Mouse (Mus musculus) limb, embryonic 10.5 days (tissue): ENCODE data around the gene Otulin. TPM values are rescaled to one million over a fixed set of nuclear protein-coding genes. Genes with fewer than 3 reads are reported as not detected.

Source experiments
- DNase-seq: peaks from one replicate; pipeline ENCODE4 v3.0.0-alpha.2; 2017; ENCODE audit warnings: low spot score
- H3K27ac ChIP-seq: fragments of 300-500 bp; sonication (generic); 2 replicates; pipeline ENCODE4 v1.5.1; 2016; ENCODE audit warnings: mild to moderate bottlenecking
- H3K27me3 ChIP-seq: fragments of 300-500 bp; sonication (generic); 2 replicates; pipeline ENCODE4 v1.6.1; 2016; ENCODE audit warnings: low read depth, mild to moderate bottlenecking; ENCODE audit not compliant: poor library complexity, severe bottlenecking
- H3K36me3 ChIP-seq: fragments of 300-500 bp; sonication (generic); 2 replicates; pipeline ENCODE4 v1.6.1; 2016; ENCODE audit warnings: mild to moderate bottlenecking, moderate library complexity
- H3K4me1 ChIP-seq: fragments of 300-500 bp; sonication (generic); 2 replicates; pipeline ENCODE4 v1.6.1; 2016
- H3K4me3 ChIP-seq: fragments of 300-500 bp; sonication (generic); 2 replicates; pipeline ENCODE4 v1.5.1; 2016; ENCODE audit warnings: mild to moderate bottlenecking, moderate library complexity
- H3K9me3 ChIP-seq: fragments of 300-500 bp; sonication (generic); replicated peaks from 2 replicates; pipeline ENCODE4 v1.6.1; 2016; ENCODE audit warnings: mild to moderate bottlenecking
- WGBS: fragments of 180-500 bp; shearing (Covaris S2); methylation state at CpG from one replicate; pipeline ENCODE4 v1.1.7; 2016; 5-methylcytosine and 5-hydroxymethylcytosine counted together
- polyA plus RNA-seq: library from polyadenylated mRNA; unstranded; fragments of >200 nt; fragmentation: Nextera tagmentation; extraction: Ambion mirVana; gene quantifications from 2 replicates; pipeline ENCODE4 v1.2.1, GENCODE M21; 2016

The Otulin gene
- polyA plus RNA-seq, 1 experiment from 2014 or later: 28.9 TPM

DNA sequence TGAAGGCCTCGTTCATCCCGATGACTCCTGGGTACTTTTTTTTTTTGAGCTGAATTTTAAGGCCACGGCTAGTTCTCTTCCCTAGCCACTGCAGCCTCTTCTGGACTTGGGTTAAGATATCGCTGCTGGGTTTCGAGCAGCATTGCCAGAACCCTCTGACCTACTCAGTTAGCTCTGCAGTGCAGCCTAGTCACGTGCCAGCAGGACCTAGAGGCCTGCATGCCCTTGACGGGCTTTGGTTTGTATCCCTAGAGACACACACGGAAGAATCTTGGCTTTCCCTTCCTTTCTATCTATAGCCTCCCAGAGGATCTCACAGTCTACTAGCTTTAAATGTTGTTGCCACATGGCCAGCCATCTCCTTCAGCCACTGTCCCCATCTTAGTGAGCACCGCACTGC, 90.7 kb downstream of the Otulin start:
- no peaks in the 10 kb centered on the region for H3K36me3 ChIP-seq
- no peaks in the 10 kb centered on the region for H3K27me3 ChIP-seq
- WGBS: 92% methylated on average over 9 of the region's 9 CpGs
- H3K4me1 ChIP-seq: peaks cover 5% of the 10 kb centered on the region; the same call in 1 of the 2 replicates
- H3K27ac ChIP-seq: no peak overlapping the region
- H3K9me3 ChIP-seq: no peaks in the 10 kb centered on the region
- no peak overlapping the region for H3K4me3 ChIP-seq
- DNase-seq: no peak

DNA sequence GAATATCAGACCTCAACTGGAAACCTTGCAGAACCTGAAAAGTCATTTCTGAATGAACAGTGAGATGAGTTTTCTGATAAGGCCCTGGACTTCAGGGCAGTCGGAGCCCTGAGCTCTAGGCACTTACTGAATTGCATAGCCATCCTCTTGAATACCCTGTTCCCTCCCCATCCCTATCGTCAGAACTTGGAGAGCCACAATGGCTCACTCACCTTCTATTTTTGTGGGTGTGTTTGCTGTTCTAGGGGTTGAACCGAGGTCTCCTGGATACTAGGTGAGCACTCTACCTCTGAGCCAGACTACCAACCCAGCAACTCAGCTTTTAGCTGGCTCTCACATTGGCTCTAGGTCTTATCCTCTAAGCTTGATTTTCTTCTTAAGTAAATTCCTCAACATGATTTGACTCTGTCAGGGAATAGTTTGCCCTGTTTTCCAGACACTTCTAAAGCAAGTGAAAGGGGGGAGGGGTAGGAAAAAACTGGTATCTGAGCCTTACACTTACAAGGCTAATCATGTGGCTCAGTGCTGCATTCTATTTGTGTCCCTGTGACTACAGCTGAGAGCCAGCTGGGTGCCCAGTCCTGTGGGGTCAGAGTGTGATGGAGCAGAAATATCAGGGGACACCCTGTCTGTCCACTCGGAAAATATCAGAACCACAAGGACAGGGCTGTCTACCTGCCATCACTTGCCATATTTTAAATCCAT, 92.8 kb downstream of the Otulin start:
- DNase-seq: no peak
- Histone ChIP-seq H3K9me3 (no peaks in the 10 kb centered on the region), H3K27me3 (no peaks in the 10 kb centered on the region), H3K27ac (no peak overlapping the region), H3K36me3 (no peaks in the 10 kb centered on the region), H3K4me3 (no peak overlapping the region), H3K4me1 (peaks cover 5% of the 10 kb centered on the region; the same call in 1 of the 2 replicates)
- 76% methylated on average over 4 of the region's 4 CpGs for WGBS

DNA sequence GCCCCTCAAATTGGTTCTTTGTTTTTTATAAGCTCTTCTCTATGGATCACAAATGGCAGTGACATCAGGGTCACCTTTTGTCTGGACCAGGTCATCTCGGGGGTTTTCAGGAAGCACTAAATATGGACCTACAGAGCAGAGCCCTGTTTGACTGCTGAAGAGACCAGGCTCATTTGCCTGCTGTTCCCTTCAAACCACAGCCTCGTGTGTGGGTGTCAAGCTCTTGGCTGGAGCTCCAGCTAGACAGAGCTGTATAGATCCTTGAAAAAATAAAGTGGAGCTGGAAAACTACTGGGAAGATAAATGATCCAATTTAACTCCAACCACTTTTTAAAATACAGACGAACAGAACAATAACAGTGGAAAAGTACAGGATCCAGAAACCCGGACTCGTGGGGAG, 93.7 kb downstream of the Otulin start:
- DNase-seq: no peak

DNA sequence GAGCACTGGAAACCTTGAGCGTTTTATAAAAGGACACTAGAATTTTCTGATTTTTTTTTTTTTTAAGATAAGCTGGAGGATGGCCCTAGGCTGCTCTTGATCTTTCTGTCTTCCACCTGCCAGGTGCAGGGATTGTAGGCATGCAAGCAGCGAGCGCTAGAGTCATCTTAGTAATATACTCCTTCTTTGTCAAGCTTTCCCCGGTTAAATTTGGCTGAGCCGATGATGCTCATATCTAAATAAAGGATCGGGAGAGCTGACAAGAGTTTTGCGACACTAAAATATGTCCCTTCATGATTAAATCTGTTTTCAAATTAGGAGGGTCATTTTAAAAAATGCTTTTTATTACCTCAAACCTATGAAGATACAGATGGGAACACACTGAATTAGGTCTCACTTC, 94.3 kb downstream of the Otulin start:
- Histone ChIP-seq H3K9me3 (no peaks in the 10 kb centered on the region), H3K27me3 (no peaks in the 10 kb centered on the region), H3K36me3 (no peaks in the 10 kb centered on the region), H3K27ac (no peak overlapping the region), H3K4me3 (no peak overlapping the region), H3K4me1 (peaks cover 5% of the 10 kb centered on the region; the same call in 1 of the 2 replicates)
- WGBS: 95% methylated on average over 7 of the region's 7 CpGs
- DNase-seq: no peak

More for the DNA sequence above, 93.7 kb downstream of the Otulin start:
- Histone ChIP-seq H3K4me1 (peaks cover 5% of the 10 kb centered on the region; the same call in 1 of the 2 replicates), H3K27me3 (no peaks in the 10 kb centered on the region), H3K9me3 (no peaks in the 10 kb centered on the region), H3K27ac (no peak overlapping the region), H3K4me3 (no peak overlapping the region), H3K36me3 (no peaks in the 10 kb centered on the region)
- 68% methylated on average over 5 of the region's 5 CpGs for WGBS

DNA sequence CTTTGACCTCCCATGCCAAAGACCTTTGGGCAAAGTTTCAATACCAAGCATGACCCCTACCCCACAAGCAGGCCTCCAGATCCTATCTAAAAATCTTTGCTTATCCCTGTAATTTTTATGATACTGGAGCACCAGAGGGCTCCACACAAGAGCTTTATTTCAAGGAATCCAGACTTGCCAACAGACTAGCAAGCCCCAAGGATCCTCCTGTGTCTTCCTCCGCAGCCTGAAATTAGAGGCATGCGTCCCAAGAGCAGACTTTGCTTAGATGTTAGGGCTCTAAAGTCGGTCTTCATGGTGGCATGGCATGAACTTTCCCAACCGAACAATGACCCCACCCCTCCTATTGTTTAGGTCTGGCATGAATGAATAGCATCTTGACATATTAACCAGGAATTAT, 94.8 kb downstream of the Otulin start:
- Histone ChIP-seq H3K27ac (no peak overlapping the region), H3K27me3 (no peaks in the 10 kb centered on the region), H3K9me3 (no peaks in the 10 kb centered on the region), H3K4me1 (peaks cover 5% of the 10 kb centered on the region; the same call in 1 of the 2 replicates), H3K4me3 (no peak overlapping the region), H3K36me3 (no peaks in the 10 kb centered on the region)
- WGBS: 95% methylated on average over 4 of the region's 4 CpGs
- no peak for DNase-seq

DNA sequence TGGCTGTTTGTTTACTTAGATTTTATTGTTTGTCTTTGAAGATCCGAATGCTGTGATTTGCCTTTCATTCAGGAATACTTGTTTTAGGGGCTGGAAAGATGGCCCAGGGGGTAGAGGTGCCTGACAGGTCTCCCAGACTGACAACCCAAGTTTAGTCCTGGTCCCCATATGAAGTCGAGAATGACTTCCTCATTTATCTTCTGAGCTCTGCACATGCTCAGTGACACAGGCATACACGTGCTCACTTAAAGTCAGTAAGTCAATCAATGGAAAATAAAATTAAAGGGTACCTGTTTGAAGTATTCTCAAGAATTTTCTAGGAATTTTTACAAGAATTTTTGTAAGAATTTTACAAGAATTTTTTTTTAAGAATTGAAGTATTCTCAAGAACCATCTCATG, 97.5 kb downstream of the Otulin start:
- Histone ChIP-seq H3K4me1 (peaks cover 5% of the 10 kb centered on the region; the same call in 1 of the 2 replicates), H3K27ac (no peak overlapping the region), H3K27me3 (no peaks in the 10 kb centered on the region), H3K4me3 (no peak overlapping the region), H3K9me3 (no peaks in the 10 kb centered on the region), H3K36me3 (no peaks in the 10 kb centered on the region)
- 53% methylated on average over 3 of the region's 3 CpGs for WGBS
- DNase-seq: no peak

DNA sequence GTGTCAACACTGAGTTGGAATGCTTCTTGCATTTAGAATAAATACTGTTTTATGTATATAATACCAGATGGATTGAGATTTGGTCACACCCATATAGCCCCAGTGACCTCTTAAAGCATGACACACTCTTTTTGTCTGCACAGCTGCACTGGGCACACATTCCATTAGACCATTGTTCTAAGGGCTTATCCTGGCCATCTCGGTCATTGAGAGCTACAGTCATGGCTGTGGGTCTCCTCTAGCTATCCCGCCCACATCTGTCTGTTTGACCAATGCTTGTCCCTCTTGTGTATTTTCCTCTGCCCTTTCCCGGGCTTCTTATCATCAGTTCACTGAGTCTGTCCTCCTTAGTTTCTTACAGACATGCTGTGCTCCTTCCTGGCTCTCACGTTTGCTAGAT, 100.5 kb downstream of the Otulin start:
- no peaks in the 10 kb centered on the region for H3K9me3 ChIP-seq
- no peak for DNase-seq
- no peak overlapping the region for H3K27ac ChIP-seq
- H3K36me3 ChIP-seq: no peaks in the 10 kb centered on the region
- no peaks in the 10 kb centered on the region for H3K27me3 ChIP-seq
- H3K4me1 ChIP-seq: no peaks in the 10 kb centered on the region
- H3K4me3 ChIP-seq: no peak overlapping the region
- WGBS: 83% methylated on average over 4 of the region's 4 CpGs

DNA sequence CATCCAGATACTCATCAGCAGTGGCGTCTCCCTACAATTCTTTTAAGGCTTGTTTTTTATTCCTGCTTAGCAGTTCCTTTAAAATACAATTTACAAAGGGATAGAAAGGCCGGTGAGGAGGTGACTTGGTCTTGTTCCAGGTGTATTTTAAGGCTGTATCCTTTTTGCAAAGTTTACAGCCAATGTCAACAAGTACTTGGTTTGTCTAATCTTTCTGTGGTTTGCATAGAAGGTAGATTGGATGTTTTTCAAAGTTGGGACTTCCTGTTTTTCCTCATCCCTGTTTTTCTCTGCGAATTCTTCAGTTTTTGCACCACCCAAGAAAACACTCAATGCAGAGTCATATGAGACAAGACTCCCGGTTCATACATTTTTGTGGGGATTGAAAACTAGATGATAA, 101.6 kb downstream of the Otulin start:
- DNase-seq: no peak
- WGBS: 90% methylated on average over 4 of the region's 4 CpGs
- no peaks in the 10 kb centered on the region for H3K36me3 ChIP-seq
- H3K4me3 ChIP-seq: no peak overlapping the region
- H3K9me3 ChIP-seq: no peaks in the 10 kb centered on the region
- no peaks in the 10 kb centered on the region for H3K27me3 ChIP-seq
- H3K27ac ChIP-seq: no peak overlapping the region
- no peaks in the 10 kb centered on the region for H3K4me1 ChIP-seq

DNA sequence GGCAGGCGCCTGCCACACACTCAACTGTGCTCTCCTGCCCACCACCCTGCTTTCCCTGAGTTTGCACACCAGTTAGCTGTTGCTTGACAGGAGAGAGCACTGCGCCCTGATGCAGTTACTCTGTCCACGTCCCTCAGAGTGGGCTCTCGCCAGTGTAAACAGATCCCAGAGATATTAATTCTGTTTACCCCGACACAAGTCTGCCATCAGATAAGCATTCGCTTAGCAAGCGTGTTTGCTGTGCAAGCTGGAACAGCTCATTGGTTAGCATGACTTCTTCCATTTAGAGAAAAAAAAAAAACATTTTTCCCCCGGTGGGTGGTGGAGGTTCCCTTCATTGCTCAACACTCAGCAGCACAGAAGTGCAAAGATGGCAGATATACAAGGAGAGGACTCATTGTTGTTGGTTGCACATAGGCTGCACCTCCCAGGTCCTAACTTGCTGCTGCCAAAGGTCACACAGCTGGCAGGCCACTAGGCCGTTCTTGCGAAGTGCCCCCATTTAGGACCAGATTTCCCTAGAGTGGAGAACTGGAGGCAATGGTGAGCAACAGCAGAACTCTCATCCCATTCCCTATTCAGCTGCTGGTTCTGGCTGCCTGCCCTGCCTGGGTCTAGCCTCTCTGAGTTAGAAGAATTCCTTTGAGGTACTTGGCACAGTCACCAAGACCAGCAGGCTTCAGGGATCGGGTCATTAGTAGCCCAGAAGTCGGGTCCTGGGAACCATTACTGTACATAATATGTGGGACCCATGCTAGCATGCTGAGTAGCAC, 105.1 kb downstream of the Otulin start:
- H3K36me3 ChIP-seq: no peaks in the 10 kb centered on the region
- no peak overlapping the region for H3K27ac ChIP-seq
- no peaks in the 10 kb centered on the region for H3K27me3 ChIP-seq
- no peak for DNase-seq
- 0 out of 2 replicates have a peak, but pooled peaks cover 2% of the 10 kb centered on the region for H3K4me1 ChIP-seq
- WGBS: 83% methylated on average over 12 of the region's 12 CpGs
- H3K9me3 ChIP-seq: no peaks in the 10 kb centered on the region
- H3K4me3 ChIP-seq: no peak overlapping the region

DNA sequence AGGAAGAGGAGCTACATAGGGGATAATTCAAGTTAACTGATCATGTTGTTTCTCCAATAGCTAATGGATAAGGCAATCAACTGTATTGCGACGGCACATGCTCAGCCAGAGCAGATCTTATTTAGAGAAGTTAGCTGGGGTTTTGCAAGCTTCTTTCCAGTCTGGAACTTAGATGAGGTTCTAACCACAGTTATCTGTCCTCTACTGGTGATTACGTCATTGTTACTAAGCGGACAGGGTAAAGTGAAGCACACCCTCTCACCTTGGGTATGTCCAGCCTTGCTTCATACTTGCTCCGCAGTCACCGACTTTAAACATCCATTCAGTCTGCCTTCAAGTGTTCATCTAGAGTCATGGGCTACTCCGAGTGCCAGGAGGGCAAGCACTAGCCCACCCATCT, 110.6 kb downstream of the Otulin start:
- Histone ChIP-seq H3K36me3 (no peaks in the 10 kb centered on the region), H3K4me3 (no peak overlapping the region), H3K9me3 (no peaks in the 10 kb centered on the region), H3K4me1 (0 out of 2 replicates have a peak, but pooled peaks cover 2% of the 10 kb centered on the region), H3K27me3 (no peaks in the 10 kb centered on the region), H3K27ac (no peak overlapping the region)
- no peak for DNase-seq
- WGBS: 94% methylated on average over 7 of the region's 7 CpGs

DNA sequence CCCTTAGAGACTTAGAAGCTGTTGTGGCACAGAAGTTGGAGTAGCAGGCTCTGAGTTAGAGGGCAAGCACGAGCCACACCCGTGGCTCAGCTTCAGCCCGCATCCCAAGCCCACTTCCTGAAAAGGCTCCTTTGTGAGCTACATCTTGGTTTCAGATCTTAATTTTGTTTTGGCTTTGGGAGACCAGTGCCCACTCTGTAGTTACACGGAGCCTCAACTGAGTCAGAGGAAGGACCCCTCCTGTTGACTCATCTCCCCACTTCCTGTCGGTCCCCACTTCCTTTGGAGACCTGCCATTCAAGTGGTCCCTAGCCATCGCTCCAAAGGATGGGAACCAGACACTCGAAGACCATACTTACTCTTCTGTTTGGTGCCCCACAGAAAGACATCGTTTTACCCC, 112.5 kb downstream of the Otulin start:
- Histone ChIP-seq H3K36me3 (no peaks in the 10 kb centered on the region), H3K9me3 (no peaks in the 10 kb centered on the region), H3K27ac (no peak overlapping the region), H3K4me1 (0 out of 2 replicates have a peak, but pooled peaks cover 2% of the 10 kb centered on the region), H3K4me3 (no peak overlapping the region), H3K27me3 (no peaks in the 10 kb centered on the region)
- DNase-seq: no peak
- 86% methylated on average over 8 of the region's 8 CpGs for WGBS

DNA sequence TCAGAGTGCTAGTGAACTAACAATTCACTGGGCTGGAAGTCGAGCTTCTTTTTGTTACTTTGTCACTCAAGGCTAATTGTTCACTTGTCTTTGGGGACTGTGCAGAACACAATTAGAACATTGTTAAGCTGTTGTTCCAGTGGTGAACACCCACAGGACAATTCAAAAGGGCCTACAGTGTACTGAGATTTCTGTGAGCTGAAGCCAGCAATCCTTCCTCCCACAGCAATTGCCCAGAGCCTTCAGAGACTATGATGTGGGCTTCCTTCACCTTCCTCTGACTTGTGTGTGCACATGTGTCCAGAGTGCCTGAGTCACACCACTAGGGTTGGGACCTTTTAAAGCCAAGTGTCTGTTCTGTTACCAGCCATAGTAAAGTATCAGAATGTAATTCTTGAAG, 113.6 kb downstream of the Otulin start:
- Histone ChIP-seq H3K27ac (no peak overlapping the region), H3K4me3 (no peak overlapping the region), H3K27me3 (no peaks in the 10 kb centered on the region; the same call in 1 of the 2 replicates), H3K9me3 (no peaks in the 10 kb centered on the region), H3K4me1 (no peaks in the 10 kb centered on the region), H3K36me3 (no peaks in the 10 kb centered on the region)
- WGBS: 80% methylated on average over 1 of the region's 1 CpGs
- DNase-seq: no peak

DNA sequence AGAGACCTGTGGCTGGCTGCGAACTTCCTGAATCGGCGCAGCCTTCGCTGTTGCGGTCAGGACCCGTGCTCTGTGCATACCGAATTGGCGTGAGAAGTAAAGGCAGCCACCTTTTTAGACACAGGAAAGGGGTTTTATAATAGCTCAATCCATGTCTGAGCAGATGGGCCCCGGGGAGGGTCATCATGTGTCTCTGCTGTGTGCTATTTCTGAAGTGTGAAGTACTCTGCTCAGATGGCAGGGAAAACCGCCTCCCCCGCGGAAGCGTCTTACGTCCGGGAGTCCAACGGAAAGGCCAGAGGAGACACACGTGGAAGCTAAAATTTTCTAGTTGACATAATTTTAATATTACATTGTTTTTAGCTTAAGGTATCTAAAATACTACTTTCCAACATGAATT, 121.5 kb downstream of the Otulin start:
- H3K27ac ChIP-seq: no peak overlapping the region
- peaks cover 14% of the 10 kb centered on the region; the same call in 1 of the 2 replicates for H3K27me3 ChIP-seq
- H3K4me3 ChIP-seq: no peak overlapping the region
- no peaks in the 10 kb centered on the region for H3K36me3 ChIP-seq
- no peak for DNase-seq
- H3K9me3 ChIP-seq: no peaks in the 10 kb centered on the region
- 91% methylated on average over 17 of the region's 17 CpGs for WGBS
- H3K4me1 ChIP-seq: peaks cover 20% of the 10 kb centered on the region
